Mouse (Mus musculus) stomach, embryonic 14.5 days (tissue): ENCODE data around the gene Lyl1. TPM values are rescaled to one million over a fixed set of nuclear protein-coding genes. Genes with fewer than 3 reads are reported as not detected.

Experiments used
- ATAC-seq: fragments of 200-750 bp; cut with Nextera tagmentation; 2 replicates; pipeline ENCODE4 v1.8.0; 2017; ENCODE audit warnings: low read depth, moderate TSS enrichment; ENCODE audit not compliant: insufficient number of reproducible peaks, insufficient read depth, low FRiP score
- H3K27ac ChIP-seq: fragments of 300-500 bp; sonication (generic); 2 replicates; pipeline ENCODE4 v1.5.1; 2014; ENCODE audit warnings: mild to moderate bottlenecking, low read length, moderate library complexity, mixed read lengths
- H3K27me3 ChIP-seq: fragments of 300-500 bp; sonication (generic); 2 replicates; pipeline ENCODE4 v1.6.1; 2014; ENCODE audit warnings: low read length, control low read depth, mixed read lengths; ENCODE audit not compliant: control insufficient read depth, insufficient read depth
- H3K36me3 ChIP-seq: fragments of 300-500 bp; sonication (generic); 2 replicates; pipeline ENCODE4 v1.6.1; 2014; ENCODE audit warnings: mild to moderate bottlenecking, control low read depth, low read length, moderate library complexity, mixed read lengths; ENCODE audit not compliant: control insufficient read depth, insufficient read depth
- H3K4me1 ChIP-seq: fragments of 300-500 bp; sonication (generic); 2 replicates; pipeline ENCODE4 v1.6.1; 2014; ENCODE audit warnings: low read length, control low read depth, mixed read lengths; ENCODE audit not compliant: control insufficient read depth, insufficient read depth
- H3K4me2 ChIP-seq: fragments of 300-500 bp; sonication (generic); replicated peaks from 2 replicates; pipeline ENCODE4 v1.6.1; 2014; ENCODE audit warnings: low read depth, low read length, control low read depth
- H3K4me3 ChIP-seq: fragments of 300-500 bp; sonication (generic); 2 replicates; pipeline ENCODE4 v1.5.1; 2014; ENCODE audit warnings: low read depth, low read length, control low read depth
- H3K9ac ChIP-seq: fragments of 300-500 bp; sonication (generic); replicated peaks from 2 replicates; pipeline ENCODE4 v1.6.1; 2014; ENCODE audit warnings: low read depth, mild to moderate bottlenecking, control low read depth, low read length, moderate library complexity, mixed read lengths
- H3K9me3 ChIP-seq: fragments of 300-500 bp; sonication (generic); 2 replicates; pipeline ENCODE4 v1.6.1; 2016; ENCODE audit warnings: low read depth, low read length, control low read depth; ENCODE audit not compliant: control insufficient read depth
- WGBS: fragments of 180-500 bp; shearing (Covaris S2); extraction: QIAGEN DNeasy Blood & Tissue Kit; methylation state at CpG from one replicate; pipeline ENCODE4 v1.1.7; 2014; 5-methylcytosine and 5-hydroxymethylcytosine counted together
- polyA plus RNA-seq: library from polyadenylated mRNA; unstranded; fragments of >200 nt; fragmentation: Nextera tagmentation; extraction: Ambion mirVana; gene quantifications from 2 replicates; pipeline ENCODE4 v1.2.1, GENCODE M21; 2014

Lyl1 gene
- polyA plus RNA-seq: 4.6 and 5.0 TPM in 2 replicates

DNA sequence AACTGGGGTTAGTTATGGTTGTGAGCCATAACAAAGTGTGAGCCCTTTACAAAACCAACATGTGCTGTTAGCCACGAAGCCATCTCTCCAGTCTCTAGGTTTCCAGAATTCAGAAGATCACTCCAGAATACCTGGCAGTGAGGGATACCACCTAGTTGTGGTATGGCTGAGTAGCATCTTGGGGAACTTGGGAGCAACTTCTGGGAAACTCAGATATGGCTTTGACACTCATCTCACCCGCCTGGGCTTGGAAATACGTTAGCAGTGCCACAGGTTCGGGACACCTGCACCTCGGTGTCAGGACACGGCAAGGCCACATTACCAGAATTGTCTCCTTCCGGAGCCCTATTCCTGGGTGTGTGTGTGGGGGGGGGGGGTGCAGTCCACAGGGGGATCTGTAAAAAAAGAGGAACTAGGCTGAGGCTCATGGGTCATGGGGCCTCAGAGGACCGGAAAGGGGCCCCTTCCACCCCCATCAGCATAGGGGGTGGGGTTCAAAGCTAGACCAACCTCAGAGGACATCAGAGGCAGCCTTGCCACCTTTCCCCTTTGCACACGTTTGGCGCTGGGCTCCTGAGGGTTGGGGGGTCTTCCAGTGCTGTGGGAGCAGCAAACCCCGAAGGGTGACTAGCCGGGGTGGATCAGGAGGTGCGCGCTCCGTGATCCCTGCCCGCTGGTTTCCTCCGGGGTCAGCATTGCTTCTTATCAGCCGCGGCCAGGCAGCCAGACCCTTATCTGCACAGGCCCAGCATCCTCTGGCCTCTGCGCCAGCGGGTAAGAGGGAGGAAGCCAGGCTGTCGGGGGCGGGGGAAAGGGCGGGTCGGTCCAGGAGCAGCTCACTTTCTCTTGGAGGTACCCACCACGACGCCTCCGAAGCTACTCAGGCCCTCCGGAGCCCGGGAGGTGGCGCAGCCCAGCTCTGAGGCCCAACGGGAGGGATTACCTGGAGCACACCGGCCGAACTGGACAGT, at the start of gene Lyl1:
Gene Lyl1, plus strand, starts transcription at position 517 of the 971 bp plus-strand sequence.
- H3K27ac ChIP-seq: peak within 1 kb of the TSS; percentile 63; the same call in 1 of the 2 replicates
- H3K36me3 ChIP-seq: peaks cover 23% of the 10 kb centered on the region
- H3K9me3 ChIP-seq: no peaks in the 10 kb centered on the region
- H3K4me1 ChIP-seq: peaks cover 25% of the 10 kb centered on the region
- no peak within 1 kb of the TSS for H3K9ac ChIP-seq
- peak; percentile 73; the same call in 1 of the 2 replicates for ATAC-seq
- peaks cover 32% of the 10 kb centered on the region; the same call in 1 of the 2 replicates for H3K27me3 ChIP-seq
- H3K4me3 ChIP-seq: peak within 1 kb of the TSS; percentile 17
- 11% methylated on average over 34 of the region's 34 CpGs for WGBS
- peak within 1 kb of the TSS; percentile 13; the same call in 1 of the 2 replicates for H3K4me2 ChIP-seq

DNA sequence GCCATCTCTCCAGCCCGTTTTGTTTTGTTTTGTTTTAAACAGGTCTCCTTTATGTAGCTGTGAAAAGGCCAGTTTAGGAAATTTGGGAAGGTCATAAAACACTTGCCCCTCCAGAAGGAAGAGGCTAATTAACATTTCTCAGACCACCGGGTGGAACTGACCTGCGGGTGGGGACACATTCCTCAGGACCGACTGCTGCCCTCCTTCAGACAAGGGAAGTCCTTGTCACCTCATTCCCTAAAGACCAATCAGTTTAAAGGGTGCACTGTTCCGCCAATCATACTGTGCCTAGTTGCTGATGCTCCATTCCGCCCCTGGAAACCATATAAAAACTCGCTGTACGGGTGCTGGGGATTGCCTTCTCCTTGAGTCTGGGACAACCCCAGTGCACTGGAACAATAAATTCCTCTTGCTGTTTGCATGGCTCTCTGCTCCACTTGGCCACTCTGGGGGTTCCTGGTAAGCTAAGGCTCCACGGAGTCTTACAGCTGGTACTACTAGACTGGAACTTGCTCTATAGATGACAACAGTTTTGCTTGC, 48.1 kb upstream of the Lyl1 start:
- Histone ChIP-seq H3K27me3 (no peaks in the 10 kb centered on the region), H3K9ac (no peak overlapping the region), H3K36me3 (no peaks in the 10 kb centered on the region), H3K4me2 (no peak overlapping the region), H3K27ac (no peak overlapping the region), H3K9me3 (no peaks in the 10 kb centered on the region), H3K4me3 (no peak overlapping the region), H3K4me1 (peaks cover 21% of the 10 kb centered on the region)
- ATAC-seq: no peak
- WGBS: 57% methylated on average over 9 of the region's 9 CpGs

DNA sequence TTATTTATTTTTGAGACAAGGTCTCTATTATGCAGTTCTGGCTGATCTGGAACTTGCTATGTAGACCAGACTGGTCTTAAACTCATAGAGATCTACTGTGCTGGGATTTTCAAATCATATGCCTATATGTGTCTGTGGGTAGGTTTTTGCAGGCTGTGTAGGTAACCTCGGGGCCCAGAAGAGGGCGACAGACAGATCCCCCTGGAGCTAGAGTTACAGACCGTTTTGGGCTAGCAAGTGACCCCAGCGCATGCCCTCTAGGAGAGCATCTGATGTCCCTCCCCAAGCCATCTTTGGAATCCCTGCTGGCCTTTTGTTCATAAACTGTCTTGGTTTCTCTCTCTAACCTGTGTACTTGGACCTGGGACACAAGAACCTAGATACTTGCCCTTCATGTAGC, 46.7 kb upstream of the Lyl1 start:
- Histone ChIP-seq H3K36me3 (no peaks in the 10 kb centered on the region), H3K27ac (peak overlapping the region; percentile 99), H3K4me3 (no peak overlapping the region), H3K4me2 (no peak overlapping the region), H3K27me3 (no peaks in the 10 kb centered on the region), H3K9me3 (no peaks in the 10 kb centered on the region), H3K4me1 (peaks cover 27% of the 10 kb centered on the region), H3K9ac (no peak overlapping the region)
- ATAC-seq: no peak
- WGBS: 50% methylated on average over 4 of the region's 4 CpGs

DNA sequence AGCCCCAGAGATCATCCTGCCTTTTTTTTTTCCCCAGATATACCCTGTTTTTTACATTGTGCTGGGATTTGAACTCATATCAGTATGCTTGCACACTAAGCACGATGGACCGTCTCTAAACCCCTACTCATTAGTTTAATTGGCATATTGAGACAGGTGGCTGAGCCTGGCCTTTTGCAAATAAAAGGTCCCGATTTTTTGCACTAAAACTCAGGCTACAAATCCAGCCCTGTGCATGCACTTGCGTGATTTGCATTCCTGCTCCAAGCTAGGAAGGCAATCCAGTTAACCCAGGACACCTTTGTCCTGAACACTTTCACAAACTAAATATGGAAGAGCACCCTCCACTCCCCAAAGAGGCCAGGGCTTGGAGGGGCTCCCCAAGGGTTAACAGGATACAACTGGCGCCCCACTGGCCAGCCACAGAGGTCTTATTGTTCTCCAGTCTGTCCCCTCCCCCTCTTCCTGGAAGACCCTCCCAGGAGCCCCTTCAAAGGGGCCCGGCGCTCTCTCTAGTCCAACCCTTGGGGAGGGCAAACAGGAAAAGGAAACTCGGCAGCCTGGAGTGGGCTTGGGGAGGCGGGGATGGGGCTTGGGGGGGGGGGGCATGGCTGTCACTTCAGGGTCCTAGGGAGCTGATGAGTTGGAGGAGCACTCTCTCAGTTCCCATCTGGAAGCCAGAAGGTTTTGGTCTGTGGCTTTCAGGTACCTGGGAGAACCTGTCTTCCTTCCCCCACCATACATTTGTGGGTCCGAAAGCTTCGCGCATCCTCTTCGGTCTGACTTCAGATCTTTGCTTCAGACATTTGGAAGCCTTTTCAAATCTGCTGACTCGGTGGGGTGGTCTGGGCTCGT, 45.7 kb upstream of the Lyl1 start:
- peak overlapping the region; percentile 60 for H3K9ac ChIP-seq
- ATAC-seq: peak; percentile 69
- no peaks in the 10 kb centered on the region for H3K27me3 ChIP-seq
- H3K4me1 ChIP-seq: peaks cover 36% of the 10 kb centered on the region
- no peaks in the 10 kb centered on the region for H3K36me3 ChIP-seq
- peak overlapping the region; percentile 99 for H3K27ac ChIP-seq
- H3K9me3 ChIP-seq: no peaks in the 10 kb centered on the region
- peak overlapping the region; percentile 40 for H3K4me3 ChIP-seq
- 2% methylated on average over 14 of the region's 15 CpGs for WGBS
- peak overlapping the region; percentile 70 for H3K4me2 ChIP-seq

DNA sequence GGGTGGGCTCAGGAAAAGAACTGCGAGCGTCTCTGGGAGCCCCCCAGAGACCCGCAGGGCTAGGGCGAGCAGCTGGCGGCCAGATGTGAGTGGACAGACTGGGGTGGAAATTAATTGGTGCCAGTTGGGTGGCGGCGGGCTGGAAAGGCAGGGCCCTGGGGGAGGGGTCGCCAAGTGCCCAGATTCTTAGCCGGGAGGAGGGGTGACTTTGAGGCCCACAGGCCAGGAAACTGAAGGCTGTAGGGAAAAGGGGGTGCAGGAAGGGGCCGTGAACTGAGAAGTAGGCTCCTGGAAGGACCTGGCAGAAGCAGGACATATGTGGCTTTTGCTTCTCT, 45.1 kb upstream of the Lyl1 start:
- H3K27me3 ChIP-seq: no peaks in the 10 kb centered on the region
- ATAC-seq: no peak; the same call in 1 of the 2 replicates

DNA sequence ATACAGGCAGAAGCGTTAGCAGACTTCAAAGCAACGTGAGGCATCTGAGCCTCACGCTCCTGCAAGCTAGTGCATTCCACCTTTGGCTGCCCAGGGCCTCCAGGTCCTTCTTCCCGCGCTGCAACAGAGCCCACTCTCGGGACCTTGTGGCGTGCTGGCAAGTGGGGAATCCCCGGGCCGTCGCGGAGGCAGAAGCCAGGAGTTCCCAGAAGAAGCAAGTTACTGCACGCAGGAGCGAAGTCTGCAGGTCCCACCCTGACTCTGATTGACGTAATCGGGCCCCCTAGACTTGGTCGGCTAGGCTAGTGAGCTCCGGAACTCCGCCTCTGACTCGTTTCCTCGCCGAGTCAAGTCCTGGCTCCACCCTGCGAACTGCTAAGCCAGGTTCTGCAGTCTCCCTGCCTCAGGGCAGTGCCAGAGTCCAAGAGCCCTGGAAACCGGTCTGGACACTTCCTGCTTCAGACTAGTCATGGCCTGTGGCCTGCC, 44.6 kb upstream of the Lyl1 start:
- Histone ChIP-seq H3K36me3 (no peaks in the 10 kb centered on the region), H3K4me2 (peak overlapping the region; percentile 70), H3K9me3 (no peaks in the 10 kb centered on the region), H3K9ac (peak overlapping the region; percentile 60), H3K4me1 (peaks cover 39% of the 10 kb centered on the region), H3K4me3 (peak overlapping the region; percentile 40), H3K27me3 (no peaks in the 10 kb centered on the region), H3K27ac (peak overlapping the region; percentile 99)
- WGBS: under 1% methylated on average over 23 of the region's 23 CpGs
- ATAC-seq: peak; percentile 79

More for the DNA sequence above, 45.1 kb upstream of the Lyl1 start:
- peak overlapping the region; percentile 60 for H3K9ac ChIP-seq
- H3K4me2 ChIP-seq: peak overlapping the region; percentile 70
- peak overlapping the region; percentile 40 for H3K4me3 ChIP-seq
- H3K4me1 ChIP-seq: peaks cover 39% of the 10 kb centered on the region
- 0% methylated on average over 10 of the region's 10 CpGs for WGBS
- no peaks in the 10 kb centered on the region for H3K36me3 ChIP-seq
- H3K9me3 ChIP-seq: no peaks in the 10 kb centered on the region
- peak overlapping the region; percentile 99 for H3K27ac ChIP-seq

DNA sequence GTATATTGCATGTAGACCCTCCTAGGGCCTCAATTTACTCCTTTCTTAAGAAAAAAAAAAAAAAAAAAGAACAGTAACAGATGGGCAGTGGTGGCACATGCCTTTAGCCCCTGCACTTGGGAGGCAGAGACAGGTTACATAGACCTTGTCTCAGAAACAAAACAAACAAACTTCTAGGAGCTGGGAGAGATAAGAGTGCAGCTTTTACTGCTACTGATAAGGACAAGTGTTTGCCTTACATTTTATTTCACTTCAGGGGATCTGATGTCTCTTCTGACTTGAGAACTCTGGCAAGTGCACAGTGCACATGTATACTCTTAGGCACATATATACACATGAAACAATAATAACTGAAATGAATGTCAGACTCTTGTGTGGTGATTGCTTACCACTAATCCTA, 44.1 kb upstream of the Lyl1 start:
- no peaks in the 10 kb centered on the region for H3K36me3 ChIP-seq
- H3K4me3 ChIP-seq: peak overlapping the region; percentile 40; the same call in 1 of the 2 replicates
- H3K4me2 ChIP-seq: peak overlapping the region; percentile 70
- ATAC-seq: no peak
- peak overlapping the region; percentile 99 for H3K27ac ChIP-seq
- H3K4me1 ChIP-seq: peaks cover 39% of the 10 kb centered on the region
- H3K9ac ChIP-seq: no peak overlapping the region
- no peaks in the 10 kb centered on the region for H3K27me3 ChIP-seq
- no peaks in the 10 kb centered on the region for H3K9me3 ChIP-seq

DNA sequence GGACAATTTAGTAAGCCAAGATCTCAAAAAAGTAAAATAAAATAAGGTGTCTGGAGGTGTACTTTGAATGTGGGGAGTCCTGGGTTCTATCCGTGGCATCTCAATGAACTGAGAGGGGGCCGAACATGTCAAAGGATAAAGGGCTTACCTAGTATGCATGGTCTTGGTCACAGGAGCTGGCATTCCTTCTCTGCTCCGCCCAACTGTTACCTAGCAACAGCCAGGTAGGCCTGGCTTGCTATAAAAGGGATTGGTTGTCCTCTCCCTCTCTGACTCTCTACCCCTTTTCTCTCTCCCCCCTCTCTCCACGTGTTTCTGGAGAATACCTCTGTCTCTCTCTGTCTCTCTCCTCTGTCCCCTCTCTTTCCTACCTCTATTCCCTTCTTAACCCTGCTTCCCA, 43.6 kb upstream of the Lyl1 start:
- Histone ChIP-seq H3K4me3 (no peak overlapping the region), H3K27ac (peak overlapping the region; percentile 99; the same call in 1 of the 2 replicates), H3K27me3 (no peaks in the 10 kb centered on the region), H3K36me3 (no peaks in the 10 kb centered on the region), H3K9ac (no peak overlapping the region), H3K4me1 (peaks cover 39% of the 10 kb centered on the region), H3K4me2 (no peak overlapping the region; the same call in 1 of the 2 replicates), H3K9me3 (no peaks in the 10 kb centered on the region)
- 46% methylated on average over 4 of the region's 4 CpGs for WGBS
- ATAC-seq: no peak
